Mouse (Mus musculus) lung, postnatal 10 days (tissue): ENCODE data around the gene Ccdc27.

Source experiments
- DNase-seq: peaks from one replicate; pipeline ENCODE4 v3.0.0; 2021

Ccdc27 gene

DNA sequence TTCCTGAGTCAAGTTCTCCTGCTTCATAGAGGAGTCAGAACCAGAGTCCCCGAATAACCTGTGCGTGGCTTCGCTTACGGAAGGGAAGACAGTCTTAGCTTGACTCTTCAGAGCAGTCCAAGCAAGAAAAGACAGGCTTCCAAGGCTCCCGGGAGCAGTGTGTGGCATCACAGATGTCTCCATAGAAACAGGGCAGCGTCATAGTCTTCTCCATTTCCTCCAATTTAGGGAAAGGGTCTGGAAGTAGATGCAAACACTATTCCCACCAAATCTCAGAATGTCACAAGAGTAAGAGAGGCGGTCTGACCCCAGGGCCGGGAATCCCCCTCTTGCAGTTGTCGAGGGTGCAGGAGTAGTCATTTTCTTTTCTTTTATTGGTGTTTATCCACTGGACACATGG is at the start of gene Ccdc27:
Gene Ccdc27 (minus strand): TSS at position 101 of the 400 bp plus-strand sequence.
- no peak for DNase-seq

DNA sequence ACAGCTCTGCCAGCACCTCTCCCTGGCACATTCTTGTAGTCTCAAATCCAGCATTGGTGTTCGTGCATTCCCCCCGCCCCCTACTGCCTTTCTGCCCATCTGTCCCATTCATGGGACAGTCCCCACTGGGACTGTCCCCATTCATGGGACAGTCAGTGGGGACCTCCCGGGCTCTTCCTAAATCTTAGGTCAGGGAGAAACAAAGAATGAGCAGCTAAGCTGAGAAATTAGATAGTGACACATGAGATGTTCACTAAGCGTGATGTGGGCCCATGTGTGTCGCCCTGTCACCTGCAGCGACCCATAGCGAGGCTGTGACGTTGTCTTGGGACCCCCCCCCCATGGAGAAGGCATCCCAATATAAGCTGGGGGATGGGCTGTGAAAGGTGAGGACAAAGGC is 48.9 kb upstream of the Ccdc27 start:
- no peak for DNase-seq

DNA sequence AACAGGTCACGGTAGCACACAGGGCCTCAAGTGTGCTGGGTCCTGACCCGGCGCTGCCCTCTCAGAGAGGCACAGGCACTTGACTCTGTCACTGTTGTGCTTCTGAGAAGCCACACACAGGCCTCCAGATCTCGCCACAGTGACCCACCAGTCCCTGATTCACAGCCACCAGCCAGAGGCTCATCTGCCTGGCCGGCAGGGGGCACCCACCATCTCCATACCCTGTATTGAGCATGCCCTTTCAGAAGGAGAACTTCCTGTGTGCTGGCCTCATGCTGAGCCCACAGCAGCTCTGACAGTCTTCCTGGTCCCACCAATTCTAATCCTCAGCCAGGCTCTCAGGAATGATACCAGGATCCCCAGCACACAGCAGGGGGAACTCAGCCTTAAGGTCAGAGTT is 46.7 kb upstream of the Ccdc27 start:
- DNase-seq, result no peak

DNA sequence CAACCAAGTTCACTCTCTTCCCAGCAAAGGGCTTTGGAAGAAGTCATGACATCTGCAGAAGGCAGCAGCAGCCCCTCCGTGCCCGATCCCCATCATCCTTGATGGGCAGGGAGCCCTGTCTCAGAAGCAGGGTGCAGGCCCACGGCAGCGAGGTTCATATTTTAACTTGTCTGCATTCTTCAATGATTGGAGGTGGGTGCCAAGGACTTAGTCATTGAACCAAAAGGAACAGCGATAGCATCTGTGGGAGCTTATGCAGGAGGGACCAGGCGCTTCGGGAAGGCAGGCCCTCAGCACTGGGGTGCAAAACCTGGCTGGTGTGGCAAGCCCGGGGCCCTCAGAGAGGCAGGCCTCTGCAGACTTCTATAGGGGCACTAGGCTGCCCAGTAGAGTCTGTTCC is 44.0 kb upstream of the Ccdc27 start:
- DNase-seq, result no peak

DNA sequence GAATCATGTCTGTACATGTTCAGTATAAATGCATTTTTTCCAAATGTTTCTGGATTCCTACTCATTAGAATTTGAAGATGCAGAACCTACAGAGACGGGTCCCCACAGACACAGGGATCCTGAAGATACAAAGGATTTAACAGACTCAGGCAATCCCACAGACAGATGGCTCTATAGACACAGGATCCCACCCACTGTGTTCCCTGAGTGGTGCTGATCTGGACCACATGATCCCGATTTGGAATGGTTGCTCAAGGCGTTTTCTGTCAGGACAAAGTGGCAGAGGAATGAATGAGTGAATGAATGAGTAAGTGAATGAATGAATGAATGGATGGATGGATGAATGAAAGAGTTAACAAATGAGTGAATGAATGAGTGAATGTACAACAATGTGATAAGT is 43.4 kb upstream of the Ccdc27 start:
- no peak for DNase-seq

DNA sequence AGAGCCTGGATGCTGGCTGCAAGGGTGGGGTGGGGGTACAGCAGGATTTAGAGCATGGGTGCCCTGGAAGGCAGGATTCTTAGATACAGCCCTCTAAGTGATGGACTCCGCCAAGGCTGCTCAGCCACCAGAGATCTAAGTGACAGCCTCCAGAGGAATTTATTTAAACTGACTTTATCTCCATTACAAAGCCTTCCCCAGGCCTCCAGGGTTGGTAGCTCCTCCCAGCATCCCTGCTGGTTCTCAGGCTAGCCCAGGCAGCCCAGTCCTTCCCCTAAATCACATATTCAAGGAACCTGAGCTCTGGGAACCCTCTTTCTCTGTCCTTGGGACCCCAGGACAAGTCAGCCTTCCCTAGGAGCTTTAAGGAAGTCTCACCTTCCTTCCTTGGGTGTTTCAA is 39.5 kb upstream of the Ccdc27 start:
- no peak for DNase-seq

DNA sequence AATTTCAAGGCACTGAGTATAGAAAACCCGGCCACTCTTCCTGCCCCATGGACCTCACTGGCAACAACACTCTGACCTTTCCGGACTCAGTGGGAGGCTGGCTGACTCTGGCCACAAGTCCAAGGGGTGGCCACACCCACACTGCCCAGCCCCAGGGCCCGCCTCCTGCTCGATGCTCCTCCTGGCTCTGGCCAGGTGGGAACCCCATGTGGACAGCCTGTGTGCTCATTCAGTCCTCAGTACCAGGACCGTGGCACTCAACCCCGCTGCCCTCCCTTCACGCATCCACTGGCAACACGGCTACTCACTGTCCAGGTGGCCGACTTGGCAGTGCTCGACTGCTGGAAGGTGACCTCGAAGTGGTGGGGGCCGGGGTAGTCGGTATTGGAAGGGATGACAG is 38.5 kb upstream of the Ccdc27 start:
- no peak for DNase-seq

DNA sequence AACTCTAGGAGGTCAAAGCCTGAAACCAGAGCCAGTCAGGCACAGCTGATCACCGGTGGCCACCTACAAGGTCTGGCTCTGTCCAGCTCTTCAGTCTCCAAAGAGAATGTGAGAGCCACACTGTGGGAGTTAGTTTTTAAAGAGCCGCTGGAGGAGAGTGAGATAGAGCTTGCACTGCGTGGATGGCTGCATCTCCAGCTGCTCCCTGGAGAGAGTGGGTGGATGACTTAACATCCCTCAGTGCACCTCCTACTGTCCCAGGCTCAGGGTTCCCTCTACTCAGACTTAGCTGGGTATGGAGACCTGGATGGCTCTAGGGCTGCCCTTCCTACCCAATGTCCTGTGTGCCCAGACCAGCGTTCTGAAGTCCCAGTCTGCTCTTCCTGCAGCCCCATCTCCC is 37.7 kb upstream of the Ccdc27 start:
- no peak for DNase-seq

DNA sequence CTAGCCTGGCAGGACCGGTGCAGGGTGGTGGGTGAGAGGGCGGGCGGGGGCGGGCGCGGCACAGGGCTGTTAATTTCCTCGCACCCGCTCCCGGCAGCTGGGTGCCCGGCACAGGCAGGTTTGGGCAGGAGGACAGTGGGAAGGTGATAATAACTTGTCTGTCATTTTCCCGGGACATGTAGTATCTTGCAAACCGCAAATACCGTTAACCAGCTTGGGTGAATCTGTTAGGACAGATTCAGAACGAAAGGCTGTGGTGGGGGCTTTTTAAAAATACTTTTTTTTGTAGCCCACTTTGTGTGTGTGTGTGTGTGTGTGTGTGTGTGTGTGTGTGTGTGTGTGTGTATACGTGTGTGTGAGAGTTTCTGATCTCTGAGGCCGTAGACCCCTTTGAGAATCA is 29.5 kb upstream of the Ccdc27 start:
- no peak for DNase-seq

DNA sequence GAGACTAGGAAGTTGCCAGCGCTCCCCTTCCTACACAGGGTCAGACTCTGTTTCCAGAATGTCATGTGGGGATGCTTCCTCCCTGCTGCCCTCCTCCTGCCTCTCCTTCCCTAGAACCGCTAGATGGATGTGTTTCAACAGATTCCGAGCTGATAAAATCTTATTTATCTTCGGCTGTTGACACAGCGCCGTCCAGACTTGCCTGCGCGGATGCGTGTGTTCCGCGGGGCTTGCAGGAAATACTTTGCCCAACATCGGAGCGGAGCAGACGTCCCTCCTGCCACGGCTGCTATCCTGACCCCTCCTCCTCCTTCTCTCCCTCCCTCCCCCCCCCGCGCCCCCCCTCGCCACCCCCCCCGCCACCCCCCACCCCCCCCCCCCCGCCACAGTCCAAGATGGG is 29.0 kb upstream of the Ccdc27 start:
- DNase-seq, result no peak

DNA sequence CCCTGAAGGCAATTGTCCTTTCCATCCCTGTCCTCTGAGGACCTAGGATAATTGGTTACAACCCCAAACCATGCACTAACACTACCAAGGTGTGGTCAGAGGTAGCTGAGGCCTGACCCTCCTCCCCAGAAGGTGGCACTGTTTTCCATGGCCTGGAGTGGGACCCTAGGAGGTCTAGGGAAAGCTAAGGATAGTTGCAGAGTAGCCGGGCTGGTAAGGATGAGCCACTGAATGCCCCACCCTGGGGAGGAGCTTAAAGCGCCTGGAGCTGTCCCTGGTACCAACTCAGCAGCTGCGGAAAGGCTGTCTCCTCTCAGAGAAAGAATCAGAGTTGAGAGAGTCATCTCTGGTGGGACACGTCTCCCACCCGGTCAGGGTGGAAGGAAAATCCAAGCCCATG is 28.4 kb upstream of the Ccdc27 start:
- peak; percentile 54 for DNase-seq

DNA sequence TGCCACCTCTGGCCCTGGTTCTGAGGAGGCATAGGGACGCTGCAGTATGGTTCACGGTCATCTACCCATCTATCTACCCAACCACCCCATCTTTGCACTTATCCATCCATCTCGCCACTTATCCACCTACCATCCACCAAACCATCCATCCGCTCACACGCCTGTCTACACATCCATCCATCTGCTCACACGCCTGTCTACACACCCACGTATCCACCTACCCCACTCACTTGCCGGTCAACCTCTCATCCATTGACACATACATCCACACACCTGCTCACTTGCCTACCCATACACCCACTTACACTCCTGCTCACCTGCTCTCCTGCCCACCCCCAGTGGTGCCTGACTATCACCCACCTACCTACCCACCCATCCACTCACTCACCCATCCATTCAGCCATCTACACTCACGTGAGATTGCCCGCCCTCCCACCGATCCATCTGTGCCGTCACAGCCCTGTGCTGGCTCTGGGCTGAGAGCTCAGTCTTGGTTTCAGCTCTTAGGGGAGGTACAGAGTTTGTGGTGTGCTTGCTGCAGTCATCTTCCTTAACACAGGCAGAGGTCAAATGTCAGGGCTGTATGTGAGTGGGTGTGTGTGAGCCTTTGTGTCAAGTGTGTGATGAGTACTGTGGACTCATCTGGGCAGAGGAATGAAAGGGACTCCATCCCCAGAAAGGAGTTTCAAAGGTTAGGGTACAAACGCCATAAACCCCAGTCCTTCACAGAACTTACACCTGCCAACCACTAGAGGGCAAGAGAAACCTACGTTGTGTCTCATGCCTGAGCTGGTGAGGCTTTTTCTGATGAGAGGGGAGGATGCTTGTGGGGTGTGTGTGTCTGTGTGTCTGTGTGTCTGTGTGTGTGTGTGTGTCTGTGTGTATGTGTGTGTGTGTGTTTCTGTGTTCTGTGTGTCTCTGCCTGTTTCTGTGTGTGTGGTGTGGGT is 22.6 kb upstream of the Ccdc27 start:
- DNase-seq, result peak; percentile 47

DNA sequence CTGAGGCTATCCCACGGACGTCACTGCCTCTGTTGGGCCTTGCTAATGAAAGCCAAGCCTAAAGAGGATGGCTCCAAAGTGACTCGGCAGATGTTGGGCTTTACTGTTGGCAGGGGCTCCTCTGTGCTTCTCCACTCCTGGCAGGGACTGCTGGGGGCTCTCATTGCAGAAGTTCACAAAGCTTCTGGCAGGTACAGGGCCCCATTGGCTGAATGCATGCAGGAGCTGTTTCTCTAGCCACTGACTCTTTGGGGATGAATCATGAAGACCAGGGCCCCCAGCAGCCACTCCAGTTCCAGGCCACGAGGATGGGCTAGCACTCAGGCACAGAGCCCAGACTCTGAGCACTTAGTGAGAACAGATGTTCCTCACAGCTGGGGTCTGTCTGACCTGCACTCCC is 15.2 kb upstream of the Ccdc27 start:
- no peak for DNase-seq

DNA sequence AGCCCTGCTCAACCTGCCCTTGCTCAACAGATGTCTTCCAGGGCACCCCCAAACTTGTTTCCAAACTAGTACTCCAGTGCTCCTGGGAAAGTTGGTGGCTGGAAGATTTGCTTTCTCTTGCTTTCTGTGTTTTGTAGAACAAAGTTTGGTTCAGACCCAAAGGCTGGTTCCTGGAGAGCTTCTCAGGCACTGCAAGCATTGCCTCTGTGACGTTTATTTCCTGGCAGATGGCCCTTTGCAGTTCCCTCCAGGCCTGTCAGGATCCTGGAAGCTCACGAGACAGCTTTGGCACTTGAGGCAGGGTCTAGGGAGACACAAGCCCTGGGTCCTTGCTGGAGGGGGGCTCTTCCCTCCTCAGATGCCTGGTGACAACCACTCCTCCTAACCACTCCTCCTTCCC is 14.2 kb upstream of the Ccdc27 start:
- DNase-seq, result peak; percentile 21

DNA sequence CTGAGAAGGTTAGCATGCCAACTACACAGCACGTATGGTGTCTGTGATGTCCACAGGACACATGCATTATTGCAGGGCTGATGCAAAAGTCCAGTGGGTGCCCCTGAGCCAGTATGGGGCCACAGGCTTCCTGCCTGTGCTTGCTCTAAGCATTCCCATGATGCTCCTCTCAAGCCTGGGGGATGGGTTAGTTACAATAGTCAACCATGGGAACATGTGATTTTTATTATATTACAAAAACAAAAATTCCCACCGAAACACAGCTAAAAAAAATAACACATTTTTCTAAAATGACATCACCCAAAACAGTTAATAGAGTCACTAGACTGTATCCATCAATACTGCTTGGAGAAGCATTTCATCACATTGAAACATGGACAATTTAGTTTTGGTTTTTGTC is 13.6 kb upstream of the Ccdc27 start:
- no peak for DNase-seq

DNA sequence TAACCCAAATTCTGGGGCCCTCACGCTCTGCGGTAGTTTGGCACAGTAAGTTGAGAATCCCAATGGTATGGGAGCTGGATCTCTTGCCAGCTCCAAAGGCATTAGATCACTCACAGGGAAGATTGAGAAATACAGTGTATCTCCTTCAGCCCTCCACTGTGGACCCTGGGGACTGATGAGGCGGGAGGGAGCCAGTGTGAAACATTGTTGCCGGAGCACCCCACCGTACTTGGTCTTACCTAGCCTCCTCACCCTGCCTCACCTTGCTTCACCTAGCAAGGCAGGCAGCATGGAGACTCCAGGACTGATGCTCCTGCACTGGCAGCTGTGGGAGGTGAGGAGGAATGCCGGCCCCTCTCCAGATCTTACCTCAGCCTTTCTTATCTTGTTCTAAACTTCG is 13.0 kb upstream of the Ccdc27 start:
- no peak for DNase-seq

DNA sequence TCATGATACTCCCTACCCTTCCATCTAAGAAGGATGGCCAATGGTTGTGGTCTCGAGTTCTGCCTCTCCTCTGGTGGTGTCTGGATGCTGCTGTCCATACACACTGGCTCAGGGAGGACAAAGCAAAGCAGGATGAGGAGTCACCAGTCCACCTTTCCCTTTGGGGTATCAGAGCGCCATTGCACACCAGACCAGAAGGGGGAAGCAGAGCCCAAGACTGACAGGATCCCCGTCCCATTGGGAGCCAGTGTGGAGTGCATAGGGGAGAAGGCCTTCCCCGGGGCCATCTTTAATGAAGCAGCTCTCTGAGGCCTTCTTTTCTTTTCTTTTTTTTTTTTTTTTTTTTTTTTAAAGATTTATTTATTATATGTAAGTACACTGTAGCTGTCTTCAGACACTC is 10.6 kb upstream of the Ccdc27 start:
- DNase-seq, result no peak

DNA sequence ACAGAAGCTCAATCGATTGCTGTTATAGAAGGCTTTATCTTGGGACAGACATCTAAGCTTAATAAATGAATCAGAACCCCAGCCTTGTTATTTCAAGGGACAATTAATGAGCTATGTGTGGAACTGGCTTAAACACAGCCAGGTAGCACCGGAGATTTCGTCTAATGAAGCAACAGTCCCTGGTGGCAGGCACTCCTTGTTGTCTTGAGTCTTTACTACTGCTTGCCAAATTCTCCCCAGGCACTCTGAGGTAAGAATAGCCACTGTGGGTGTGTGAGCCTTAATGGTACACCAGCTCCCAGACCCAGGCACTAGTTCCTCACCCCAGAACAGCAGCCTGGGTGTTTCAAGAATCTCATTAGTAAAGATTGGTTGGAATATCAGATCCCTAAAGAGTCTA is 8.9 kb upstream of the Ccdc27 start:
- no peak for DNase-seq

DNA sequence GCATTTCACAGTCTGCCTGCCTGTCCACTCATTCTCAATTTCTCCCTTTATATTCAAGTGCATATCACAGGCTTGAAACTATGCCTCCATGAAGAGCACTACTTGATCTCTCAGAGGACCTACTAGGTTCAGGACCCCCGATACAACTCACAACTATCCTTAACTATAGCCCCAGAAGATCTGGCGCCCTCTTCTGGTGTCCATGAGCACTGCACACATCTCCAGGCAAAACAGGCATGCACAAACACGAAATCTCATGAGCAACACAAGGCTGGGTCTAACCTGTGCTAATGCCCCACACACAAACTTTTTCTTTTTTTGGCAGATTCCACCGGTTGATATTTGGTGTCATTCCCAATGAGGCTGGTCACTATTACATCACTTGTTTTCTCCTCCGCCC is 3.4 kb upstream of the Ccdc27 start:
- no peak for DNase-seq

DNA sequence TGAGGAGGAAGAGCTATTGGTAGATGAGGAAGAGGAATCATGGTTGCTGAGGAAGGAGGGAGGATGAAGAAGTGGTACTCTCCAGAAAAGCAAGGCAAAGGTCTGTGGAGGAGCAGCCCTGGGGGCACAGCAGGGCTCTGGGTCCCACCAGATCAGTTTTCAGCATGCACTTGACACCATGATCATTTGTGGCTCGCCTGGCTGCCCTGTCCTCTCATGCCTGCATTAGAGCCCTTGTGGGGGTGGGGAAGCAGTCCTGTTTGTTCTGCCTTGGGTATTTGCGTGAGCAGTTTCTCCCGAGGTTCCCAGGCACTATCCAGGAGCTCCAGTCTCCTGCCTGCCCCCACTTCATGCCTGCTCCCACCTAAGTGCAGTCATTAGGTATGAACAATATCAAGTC is 5.4 kb downstream of the Ccdc27 start:
- DNase-seq, result no peak

DNA sequence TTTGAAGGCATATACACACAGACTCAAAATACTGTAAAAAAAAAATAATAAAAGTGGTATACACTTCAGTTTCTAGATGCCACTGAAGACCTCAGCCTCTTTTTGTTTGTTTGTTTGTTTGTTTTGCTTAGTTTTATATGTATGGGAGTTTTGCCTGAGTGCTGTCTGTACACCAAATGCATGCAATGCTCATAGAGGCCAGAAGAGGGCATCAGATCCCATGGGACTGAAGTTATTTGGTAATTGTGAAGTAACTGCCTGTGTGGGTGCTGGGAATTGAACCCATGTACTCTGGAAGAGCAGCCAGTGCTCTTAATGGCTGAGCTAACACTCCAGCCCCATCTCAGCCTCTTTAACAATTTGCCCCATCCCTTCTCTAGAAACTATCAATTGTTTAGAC is 13.8 kb downstream of the Ccdc27 start:
- DNase-seq, result no peak

DNA sequence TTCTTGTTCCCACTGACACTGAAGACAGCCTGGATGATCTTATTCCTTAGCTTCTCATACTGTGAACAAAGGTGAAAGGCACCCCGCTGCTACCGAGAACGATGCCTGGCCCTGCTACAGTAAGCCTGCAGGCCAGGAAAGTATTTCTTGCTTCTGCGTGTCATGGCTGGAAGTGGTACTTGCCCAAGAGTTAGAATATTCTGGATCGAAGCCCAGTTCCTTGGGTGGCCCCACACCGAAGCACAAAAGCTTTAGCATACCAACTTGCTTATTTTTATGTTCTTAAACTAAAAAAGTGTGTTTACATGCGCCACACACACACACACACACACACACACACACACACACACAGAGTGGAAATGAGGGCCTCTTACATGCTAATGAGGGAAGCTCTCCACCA is 14.4 kb downstream of the Ccdc27 start:
- DNase-seq, result no peak

DNA sequence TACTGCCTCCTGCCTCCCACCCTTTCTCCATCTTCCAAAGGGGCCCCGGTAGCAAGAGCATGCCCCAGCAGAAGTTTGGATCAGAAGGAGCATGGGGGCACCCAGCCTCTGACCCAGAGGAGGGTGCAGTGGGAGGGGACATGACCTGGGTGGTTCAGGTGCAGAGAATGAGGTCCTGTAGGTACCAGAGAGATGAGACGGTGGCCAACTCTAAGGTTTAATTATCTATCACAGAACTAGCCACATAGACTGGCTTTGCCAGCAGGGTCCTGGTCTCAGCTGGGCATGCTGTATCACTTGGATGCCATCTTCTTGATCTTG is 16.1 kb downstream of the Ccdc27 start:
- DNase-seq, result no peak

DNA sequence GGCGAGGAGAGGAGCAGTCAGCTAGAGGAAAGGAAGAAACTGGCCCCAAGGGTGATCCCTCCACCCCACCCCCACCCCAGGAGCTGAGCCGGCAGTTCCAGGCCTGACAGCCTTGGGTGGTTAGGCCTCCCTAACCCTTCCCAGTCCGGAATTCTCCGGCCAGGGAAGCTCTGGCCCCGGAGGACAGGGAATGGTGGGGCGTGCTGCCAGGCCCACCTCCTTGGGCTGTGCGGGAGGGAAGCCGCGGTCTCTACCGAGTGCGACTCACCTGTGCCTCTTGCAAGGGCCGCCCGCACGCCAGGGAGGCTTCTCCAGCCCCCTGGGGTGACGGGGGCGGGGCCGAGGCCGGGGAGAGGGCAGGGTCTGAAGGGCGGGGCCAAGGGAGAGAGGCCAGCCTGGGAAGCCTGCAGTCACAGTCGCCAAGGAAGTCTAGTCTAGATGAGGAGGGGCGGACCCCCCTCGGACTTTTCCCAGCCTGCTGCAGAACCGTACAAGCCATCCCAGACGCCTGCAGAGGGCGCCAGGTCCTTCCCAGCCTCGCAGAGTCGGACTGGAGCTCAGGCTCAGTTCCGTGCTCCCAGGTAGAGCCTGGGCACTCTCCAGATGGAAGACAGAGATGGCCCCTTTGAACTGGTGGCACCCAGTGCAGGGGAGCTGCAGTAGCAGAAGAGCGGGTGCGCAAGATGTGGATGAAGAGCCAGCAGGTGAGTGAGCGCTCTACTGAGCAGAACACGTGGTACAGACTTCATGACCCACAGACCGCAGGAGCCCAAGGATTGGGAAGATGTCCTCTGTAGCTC is 16.6 kb downstream of the Ccdc27 start, which contains the start of gene Smim1:
Gene Smim1 (minus strand): TSS at position 590 of the 800 bp plus-strand sequence.
- DNase-seq, result peak; percentile 92
